Mouse (Mus musculus) left cerebral cortex, adult 2 months (tissue): ENCODE measurements around the gene Scpep1. TPM values are rescaled to one million over a fixed set of nuclear protein-coding genes. Genes with fewer than 3 reads are reported as not detected.

Experiments used
- DNase-seq, 2 experiments: peaks; one replicate each; pipeline ENCODE4 v3.0.0; 2021 to 2022; ENCODE audit warnings: low spot score in 2 of 2, mixed read lengths in 1 of 2; ENCODE audit errors: extremely low spot score in 1 of 2
- H3K27ac ChIP-seq: fragments of 200-600 bp; 2 replicates; pipeline ENCODE4 v1.8.1; 2022
- H3K4me3 ChIP-seq: fragments of 200-600 bp; 2 replicates; pipeline ENCODE4 v1.8.1; 2022
- CTCF ChIP-seq: fragments of 200-600 bp; IDR thresholded peaks from 2 replicates; pipeline ENCODE4 v1.8.1; 2022; ENCODE audit warnings: antibody characterized with exemption, mild to moderate bottlenecking, moderate library complexity
- intact Hi-C: fragments of 180-260 bp; cut with DNase I; formaldehyde crosslinking; loops from one replicate; pipeline ENCODE4 v1.15.1; 2025
- total RNA-seq, 2 experiments: library from RNA; stranded (reverse); gene quantifications; 2 replicates each; pipeline ENCODE4 v1.2.3; 2021

Scpep1 gene
- total RNA-seq, 2 experiments from 2014 or later = 16.2 to 17.5 TPM

DNA sequence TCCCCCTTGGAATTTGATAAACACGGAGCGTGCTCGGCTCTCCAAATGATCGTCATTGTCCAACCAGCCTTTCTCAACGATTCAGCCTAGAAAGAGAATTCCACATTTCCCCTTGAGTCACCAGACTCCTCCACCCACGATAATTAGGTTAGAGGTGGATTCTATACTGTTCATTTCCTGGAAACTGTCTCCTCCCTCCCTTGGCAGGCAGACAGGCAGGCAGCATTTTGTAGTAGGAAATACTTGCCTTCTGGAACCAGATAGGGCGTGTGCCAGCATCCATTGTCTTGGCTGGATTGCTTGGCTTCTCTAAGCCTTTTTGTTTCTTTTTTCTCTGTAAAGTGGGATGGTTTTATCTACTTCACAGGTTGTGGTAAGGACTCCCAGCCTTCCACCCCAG is 41.2 kb upstream of the Scpep1 start:
- no peak overlapping the region for H3K4me3 ChIP-seq
- intact Hi-C loops = no loop called here
- H3K27ac ChIP-seq = no peak overlapping the region
- no peak for DNase-seq
- no peak for TF ChIP-seq CTCF

DNA sequence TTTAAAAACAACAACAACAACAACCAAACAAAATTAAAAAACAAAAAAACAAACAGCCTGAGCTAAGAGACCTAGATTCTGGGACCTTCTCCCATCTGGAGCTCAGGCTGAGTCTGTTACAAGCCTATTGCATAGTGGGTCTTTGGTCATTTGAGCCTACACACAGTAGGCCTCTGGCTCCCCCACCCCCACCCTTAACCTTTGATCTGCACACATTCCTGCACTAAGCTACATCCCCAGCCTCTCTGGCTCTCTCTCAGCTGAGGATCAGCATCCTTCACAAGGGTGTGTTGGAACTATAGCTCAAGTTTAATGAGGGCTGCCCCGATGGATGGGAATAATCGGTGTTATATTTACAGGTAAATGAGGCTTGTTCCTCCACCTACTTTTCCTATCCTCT is 40.4 kb upstream of the Scpep1 start:
- H3K27ac ChIP-seq = no peak overlapping the region
- TF ChIP-seq CTCF = no peak
- no peak for DNase-seq
- intact Hi-C loops = no loop called here
- H3K4me3 ChIP-seq = no peak overlapping the region

- H3K4me3 ChIP-seq = no peak overlapping the region
- intact Hi-C loops = no loop called here
- no peak for DNase-seq
- no peak for TF ChIP-seq CTCF
- no peak overlapping the region for H3K27ac ChIP-seq
These were observed 39.2 kb upstream of the Scpep1 start for GRCm38 (mm10) chr11:88994492-88994891.

GRCm38 (mm10) chr11:88993625-88994024 is 38.4 kb upstream of the Scpep1 start:
- peak; percentile 60 for TF ChIP-seq CTCF
- intact Hi-C loops = loop anchor here (2.0 kb wide), 1 partner anchor 45 kb away; no protein-coding TSS in a partner anchor
- H3K4me3 ChIP-seq = no peak overlapping the region
- DNase-seq = no peak
- H3K27ac ChIP-seq = no peak overlapping the region; the same call in 1 of the 2 replicates

GRCm38 (mm10) chr11:88993186-88993585 is 37.9 kb upstream of the Scpep1 start:
- Histone ChIP-seq H3K27ac (no peak overlapping the region), H3K4me3 (no peak overlapping the region)
- no peak for DNase-seq
- intact Hi-C loops = loop anchor here (2.0 kb wide), 1 partner anchor 46 kb away; no protein-coding TSS in a partner anchor
- TF ChIP-seq CTCF = no peak

GRCm38 (mm10) chr11:88989530-88989929 is 34.3 kb upstream of the Scpep1 start:
- Histone ChIP-seq H3K27ac (no peak overlapping the region), H3K4me3 (no peak overlapping the region)
- TF ChIP-seq CTCF = peak; percentile 62
- intact Hi-C loops = no loop called here
- DNase-seq = no peak

GRCm38 (mm10) chr11:88988956-88989355 is 33.7 kb upstream of the Scpep1 start:
- H3K27ac ChIP-seq = no peak overlapping the region
- no peak for TF ChIP-seq CTCF
- H3K4me3 ChIP-seq = no peak overlapping the region
- no peak for DNase-seq
- intact Hi-C loops = no loop called here

- DNase-seq = no peak
- Histone ChIP-seq H3K4me3 (no peak overlapping the region), H3K27ac (no peak overlapping the region)
- TF ChIP-seq CTCF = no peak; the same call in 1 of the 2 replicates
- intact Hi-C loops = no loop called here
These were observed 31.4 kb upstream of the Scpep1 start for GRCm38 (mm10) chr11:88986616-88987015.

DNA sequence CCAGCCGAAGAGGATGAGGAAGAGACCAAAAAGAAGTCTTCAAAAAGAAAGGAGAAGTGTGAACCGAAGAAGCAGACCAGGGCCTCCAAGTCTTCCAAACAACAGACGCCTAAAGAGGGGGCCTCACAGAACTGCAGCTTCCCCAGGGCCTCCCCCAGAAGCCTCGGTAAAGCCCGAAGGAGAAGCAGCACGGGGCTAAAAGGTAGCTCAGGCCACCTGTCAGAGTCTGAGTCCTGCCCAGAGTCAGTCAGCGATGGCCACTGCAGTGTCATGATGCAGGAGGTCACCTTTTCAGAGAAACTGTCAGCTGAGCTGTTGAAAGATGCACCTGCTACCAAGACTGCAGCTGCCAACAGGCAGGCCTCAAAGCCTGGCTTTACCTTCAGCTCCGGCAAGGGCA is 26.1 kb upstream of the Scpep1 start:
- no peak for TF ChIP-seq CTCF
- intact Hi-C loops = no loop called here
- DNase-seq = no peak
- Histone ChIP-seq H3K4me3 (no peak overlapping the region), H3K27ac (no peak overlapping the region)

DNA sequence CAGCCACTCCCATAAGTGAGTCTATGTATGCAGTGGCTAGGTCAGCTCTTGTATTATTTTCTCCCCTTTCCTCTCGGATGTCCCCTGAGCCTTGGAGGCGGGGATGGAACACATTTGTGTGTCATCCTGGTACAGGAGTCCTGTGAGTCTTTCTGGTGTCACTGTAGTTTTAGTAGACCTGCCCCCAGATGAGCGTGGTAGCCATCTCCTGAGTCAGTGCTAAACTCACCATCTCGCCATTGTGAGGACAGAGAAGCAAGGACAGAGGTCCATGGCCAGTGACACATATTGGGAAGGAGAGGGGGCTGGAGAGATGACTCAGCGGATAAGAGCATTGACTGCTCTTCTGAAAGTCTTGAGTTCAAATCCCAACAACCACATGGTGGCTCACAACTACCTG is 21.9 kb upstream of the Scpep1 start:
- Histone ChIP-seq H3K27ac (no peak overlapping the region), H3K4me3 (no peak overlapping the region)
- no peak for TF ChIP-seq CTCF
- intact Hi-C loops = loop anchor here (10.0 kb wide), 1 partner anchor 328 kb away; the partner anchor contains the start of gene Nog
- no peak for DNase-seq

DNA sequence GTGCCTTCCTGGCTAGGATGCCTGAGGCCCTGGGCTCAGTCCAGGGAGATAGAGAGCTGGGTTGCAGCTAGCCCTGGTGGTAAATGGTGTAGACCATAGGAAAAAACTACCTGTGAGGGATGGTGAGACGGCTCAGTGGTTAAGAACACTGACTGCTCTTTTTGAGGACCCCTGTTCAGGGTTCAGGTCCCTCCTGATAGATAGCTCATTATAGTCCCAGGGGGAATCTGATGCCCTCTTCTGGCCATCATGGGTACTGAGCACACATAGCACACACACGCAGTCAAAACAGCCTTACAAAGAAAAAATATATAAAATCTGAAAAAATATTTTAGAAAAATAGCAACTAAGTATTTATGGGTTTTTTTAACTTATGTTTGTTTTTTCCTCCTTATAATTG is 21.1 kb upstream of the Scpep1 start:
- Histone ChIP-seq H3K27ac (no peak overlapping the region), H3K4me3 (no peak overlapping the region)
- TF ChIP-seq CTCF = peak; percentile 59
- intact Hi-C loops = loop anchor here (10.0 kb wide), 1 partner anchor 328 kb away; the partner anchor contains the start of gene Nog
- DNase-seq = no peak

GRCm38 (mm10) chr11:88973776-88974701 is 18.8 kb upstream of the Scpep1 start:
- DNase-seq = peak; percentile 94 to 96
- H3K4me3 ChIP-seq = peak overlapping the region; percentile 76
- intact Hi-C loops = loop anchor here (5.0 to 10.0 kb wide), 3 partner anchors 67 to 331 kb away; partner anchors contain the start of genes Akap1 and Nog
- TF ChIP-seq CTCF = peak; percentile 95
- peak overlapping the region; percentile 83 for H3K27ac ChIP-seq
